Mouse (Mus musculus) spleen, postnatal 10 days (tissue): ENCODE data around the gene Rnf220.

Experiments
- DNase-seq, 2 experiments: peaks; one replicate each; pipeline ENCODE4 v3.0.0; 2021 to 2022; ENCODE audit warnings: low spot score in 2 of 2

The Rnf220 gene

DNA sequence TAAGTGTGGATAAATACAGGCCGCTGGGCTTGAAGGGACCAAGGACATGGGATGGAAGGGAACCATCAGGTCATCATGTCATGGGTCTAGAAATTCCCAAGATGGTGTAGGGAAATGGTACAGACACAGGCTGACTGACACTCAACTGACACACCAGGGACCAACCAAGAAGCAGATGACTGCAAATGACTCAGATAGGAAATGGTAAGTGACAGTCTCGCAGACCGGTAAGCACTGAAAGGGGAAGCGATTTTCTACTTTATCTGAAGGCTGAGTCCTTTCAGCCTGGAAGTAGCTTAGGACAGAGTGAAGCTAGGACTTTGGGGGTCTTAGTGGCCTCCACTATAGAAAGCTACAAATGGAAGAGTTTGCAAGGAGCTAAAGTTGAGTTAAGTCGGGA, 155.6 kb downstream of the Rnf220 start:
- DNase-seq, result no peak

GRCm38 (mm10) chr4:117339796-117340195, 157.1 kb downstream of the Rnf220 start:
- DNase-seq, result no peak

DNA sequence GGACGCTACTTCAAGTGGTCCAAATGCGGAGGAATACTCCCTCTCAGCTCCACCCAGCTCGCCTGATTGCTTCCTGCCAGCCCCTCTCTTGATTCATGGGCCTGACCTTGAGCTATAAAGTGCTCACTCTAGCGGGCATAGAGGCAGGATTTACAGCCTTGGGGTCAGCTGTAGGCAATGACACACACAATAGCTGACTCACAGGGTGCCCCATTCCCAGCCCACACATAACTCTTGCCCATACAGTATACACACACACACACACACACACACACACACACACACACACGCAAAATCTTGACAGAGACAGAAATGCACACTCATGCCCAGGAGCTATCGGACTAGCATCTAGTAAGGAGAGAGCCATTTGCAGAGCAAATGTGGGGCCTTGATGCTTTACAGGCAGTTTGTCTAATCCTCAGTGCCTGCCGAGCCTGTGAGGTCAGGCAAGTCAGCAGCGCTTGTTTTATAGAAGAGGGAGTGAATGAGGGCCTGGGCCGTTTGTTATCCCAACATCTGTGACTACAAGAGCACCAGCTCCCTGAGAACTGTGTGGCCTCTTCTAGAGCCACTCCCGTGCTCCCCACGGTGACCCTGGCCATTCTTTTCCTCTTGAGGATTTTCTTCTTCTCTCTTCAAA, 165.9 kb downstream of the Rnf220 start:
- DNase-seq, result no peak

GRCm38 (mm10) chr4:117330132-117330531, 166.7 kb downstream of the Rnf220 start:
- DNase-seq, result no peak

DNA sequence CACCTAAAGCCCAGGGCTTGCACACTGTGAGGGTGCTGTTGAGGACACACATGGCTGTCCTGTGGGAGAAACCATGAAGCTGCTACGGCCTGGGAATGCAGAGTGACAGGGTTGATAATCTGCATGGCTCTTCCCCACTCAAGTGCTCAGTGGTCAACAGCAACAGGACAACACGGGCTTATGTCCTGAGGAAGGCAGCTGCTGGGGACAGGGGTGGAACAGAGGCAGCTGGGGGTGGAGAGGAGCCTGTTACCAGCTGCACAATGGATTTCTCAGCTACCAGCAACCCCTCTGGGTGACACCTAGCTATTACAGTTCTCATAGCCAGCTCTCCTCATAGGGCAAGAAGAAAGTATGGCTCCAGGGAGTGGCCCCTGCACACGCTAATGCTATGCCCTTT, 169.9 kb downstream of the Rnf220 start:
- no peak for DNase-seq

- no peak for DNase-seq
Measured at GRCm38 (mm10) chr4:117325076-117325475, 171.8 kb downstream of the Rnf220 start.

GRCm38 (mm10) chr4:117323515-117324344, 173.1 kb downstream of the Rnf220 start:
- peak; percentile 35 to 70 for DNase-seq

GRCm38 (mm10) chr4:117321011-117321410, 175.8 kb downstream of the Rnf220 start:
- no peak for DNase-seq

DNA sequence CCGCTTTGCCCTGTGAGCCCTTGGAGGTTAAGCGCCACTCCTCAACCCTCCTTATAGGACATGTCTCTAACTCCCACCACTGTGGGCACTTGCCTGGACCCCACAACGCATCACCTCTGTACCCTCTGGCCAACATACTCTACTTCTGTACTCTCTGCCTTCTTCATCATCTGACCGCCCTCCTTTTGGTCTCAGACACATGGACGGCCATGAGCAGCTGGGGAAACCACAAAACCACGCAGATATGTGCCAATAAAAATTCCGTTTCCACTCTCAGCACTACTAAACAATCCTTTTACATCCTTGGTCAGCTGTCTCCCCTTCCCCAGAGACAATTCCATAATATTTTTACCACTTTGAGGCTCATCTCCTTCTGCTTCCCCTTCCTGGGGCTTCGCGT, 178.3 kb downstream of the Rnf220 start:
- DNase-seq, result no peak

GRCm38 (mm10) chr4:117317701-117318190, 179.1 kb downstream of the Rnf220 start:
- no peak for DNase-seq

- no peak for DNase-seq
Measured at GRCm38 (mm10) chr4:117316800-117317199, 180.1 kb downstream of the Rnf220 start.

DNA sequence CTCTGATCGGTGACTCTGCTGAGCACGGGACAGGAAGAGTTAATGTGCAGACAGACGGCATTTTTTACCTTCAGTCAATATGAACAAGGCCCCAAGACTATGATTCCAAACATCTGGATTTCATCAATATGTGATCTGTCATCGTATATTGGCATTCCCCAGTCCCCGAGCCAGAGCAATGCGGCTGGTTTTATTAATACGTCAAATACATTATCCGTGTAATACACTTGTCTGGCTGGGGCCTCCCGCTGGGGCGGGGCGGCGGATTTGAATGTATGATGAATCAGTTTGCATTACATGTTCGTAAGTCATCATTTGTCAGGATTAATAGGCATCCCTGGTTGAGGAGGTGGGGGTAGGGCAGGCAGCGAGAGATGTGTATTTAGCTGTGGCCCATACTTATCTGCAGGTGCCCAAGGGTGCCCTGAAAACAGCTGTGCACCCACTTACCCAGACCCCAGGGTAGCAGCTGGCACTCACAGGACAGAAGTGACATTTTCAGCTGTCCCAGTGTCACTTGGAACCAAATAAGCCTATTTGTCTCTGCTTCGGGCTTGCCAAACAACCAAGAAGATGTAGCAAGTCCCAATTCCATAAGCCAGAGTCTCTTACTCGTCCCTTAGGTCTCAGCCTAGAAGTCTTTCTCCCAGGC, 181.9 kb downstream of the Rnf220 start:
- no peak for DNase-seq

- DNase-seq, result peak; percentile 40 to 69
Measured at GRCm38 (mm10) chr4:117313085-117313424, 183.8 kb downstream of the Rnf220 start.

DNA sequence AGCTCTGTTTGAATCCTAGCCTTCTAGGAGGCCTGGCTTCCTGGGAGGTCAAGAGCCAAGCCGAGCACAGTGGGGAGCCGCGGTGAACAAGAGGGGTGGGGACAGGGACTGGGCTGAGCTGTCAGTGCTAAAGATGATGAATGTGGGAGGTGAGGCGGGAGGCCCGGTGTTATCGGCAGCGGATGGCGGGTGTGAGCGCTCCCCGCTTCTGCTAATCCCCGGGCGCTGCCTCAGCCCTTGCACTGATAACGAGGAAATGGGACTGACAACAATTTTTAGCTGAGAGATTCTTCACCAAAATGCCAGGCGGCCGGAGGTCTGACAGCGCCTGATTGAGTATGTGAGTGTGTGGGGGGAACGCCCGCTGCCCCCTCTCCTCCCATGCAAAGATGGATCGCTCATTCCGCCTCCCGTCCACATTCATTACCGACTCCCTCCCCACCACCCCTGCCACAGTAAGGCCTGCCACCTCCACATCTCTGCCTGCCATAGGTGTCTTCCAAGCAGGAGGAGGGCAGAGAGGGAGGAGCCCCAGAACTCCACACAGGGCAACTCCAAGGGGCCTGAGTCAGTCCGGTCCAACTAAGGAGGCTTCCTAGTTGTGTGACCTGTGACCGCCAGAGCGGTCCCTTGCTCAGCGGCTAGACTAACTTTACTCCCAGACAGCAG, 184.3 kb downstream of the Rnf220 start:
- peak; percentile 62 to 75 for DNase-seq

DNA sequence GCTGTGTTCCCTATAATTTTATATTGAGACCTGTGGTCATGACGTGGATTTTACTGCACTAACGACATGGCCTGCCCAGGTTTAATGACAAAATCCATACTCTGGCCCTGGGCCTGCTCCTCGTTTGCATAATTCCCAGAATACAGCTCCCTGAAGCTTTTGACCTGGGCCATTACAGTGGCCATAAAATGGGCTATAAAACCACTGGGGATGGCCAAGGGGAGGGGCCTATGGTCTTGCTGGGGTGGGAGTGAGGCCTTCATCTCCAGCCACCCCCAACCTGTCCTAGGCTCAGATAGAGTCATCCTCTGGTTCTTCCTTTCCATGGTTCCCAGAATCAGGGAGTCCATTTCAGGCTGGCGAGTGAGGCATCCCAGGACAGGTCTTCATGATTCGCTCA, 185.0 kb downstream of the Rnf220 start:
- DNase-seq, result peak in 1 of 2 experiments; percentile 21

DNA sequence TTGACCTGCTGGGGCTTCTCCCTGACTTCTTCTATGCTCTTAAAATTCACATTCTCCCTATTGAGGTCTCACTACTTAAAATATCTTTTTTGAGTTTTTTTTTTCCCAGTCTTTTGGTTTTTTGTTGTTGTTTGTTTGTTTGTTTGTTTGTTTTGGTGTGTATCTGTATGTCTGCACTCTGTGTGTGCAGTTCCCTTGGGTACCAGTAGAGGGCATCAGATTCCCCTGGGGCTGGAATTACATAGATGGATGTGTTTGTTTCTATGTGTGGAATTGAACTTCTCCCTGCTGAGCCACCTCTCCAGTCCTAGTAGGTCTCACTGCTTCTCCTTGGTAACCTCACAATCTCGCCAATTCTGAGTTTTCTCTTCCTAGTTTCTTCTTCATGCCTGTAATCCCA, 187.4 kb downstream of the Rnf220 start:
- no peak for DNase-seq

DNA sequence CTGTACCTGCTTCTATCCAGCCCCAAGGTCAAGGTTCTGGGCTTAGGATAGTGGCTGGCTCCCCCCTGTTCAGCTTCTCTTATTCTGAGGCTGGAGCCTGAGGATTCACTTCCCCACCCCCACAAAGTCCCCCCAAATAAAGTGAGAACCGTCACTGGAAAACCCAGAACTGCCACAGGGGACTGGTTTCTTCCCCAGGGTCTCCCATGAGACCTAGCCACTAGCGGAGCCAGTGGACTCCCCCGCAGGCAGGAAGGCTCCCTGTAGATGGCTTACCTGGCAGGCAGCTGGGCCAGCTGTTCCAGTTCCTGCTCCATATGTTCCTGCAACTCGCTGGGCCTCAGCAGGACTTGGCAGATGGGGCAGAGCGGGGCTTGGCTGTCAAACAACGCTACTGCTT, 189.6 kb downstream of the Rnf220 start:
- no peak for DNase-seq

DNA sequence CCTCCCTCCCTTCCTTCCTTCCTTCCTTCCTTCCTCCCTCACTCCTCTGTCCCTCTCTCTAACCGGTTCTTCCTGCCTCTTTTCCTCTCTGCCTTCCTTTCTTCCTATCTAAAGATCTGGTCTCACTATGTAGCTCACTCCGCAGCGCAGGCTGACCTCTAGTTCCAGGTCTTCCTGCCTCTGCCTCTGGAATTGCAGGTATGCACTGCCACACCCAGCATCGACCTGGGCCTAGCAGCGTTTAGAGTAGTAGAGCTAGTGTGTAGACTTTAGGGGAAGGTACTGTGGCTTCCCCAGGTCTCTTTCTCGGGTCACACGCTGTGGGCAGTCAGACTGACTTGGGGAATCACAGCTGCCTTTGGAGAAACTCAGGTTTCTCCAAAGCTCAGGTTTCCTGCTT, 191.4 kb downstream of the Rnf220 start:
- no peak for DNase-seq

DNA sequence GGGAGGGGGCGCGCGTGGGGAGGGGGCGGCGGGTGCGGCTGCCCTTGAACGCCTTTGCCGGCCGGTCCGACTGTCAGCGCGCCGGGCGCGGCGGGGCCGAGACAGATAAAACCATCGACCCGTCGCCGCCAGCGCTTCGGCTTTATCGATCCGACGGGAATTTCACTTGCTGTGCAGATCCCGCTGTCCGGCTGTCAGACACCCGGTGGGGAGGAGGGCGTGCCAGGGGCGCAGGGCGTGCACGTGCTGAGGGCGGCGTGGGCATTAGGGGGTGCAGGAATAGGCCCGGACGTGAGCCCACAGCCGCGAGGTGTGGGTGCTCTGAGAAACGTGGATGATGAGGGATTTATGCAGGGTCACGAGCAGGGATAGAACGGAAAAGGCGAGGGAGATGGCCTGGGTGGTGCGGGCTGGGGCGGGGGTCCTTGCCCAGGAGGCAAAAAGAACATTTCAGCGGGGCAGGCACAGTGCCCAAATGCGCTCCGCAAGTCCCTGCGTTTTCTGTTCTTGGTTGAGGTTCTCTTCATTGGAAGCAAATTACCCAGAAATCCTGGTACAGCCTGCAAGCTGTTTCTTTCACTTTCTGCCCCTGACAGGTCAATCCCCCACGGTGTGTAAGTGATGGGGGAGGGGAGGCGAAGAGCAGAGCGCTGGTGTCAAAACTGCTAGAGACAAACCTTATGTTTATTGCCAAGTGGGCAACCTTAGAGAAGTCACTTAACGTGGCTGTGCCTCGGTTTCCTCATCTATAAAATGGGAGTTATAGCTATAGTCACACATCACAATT, 192.4 kb downstream of the Rnf220 start:
- DNase-seq, result no peak

GRCm38 (mm10) chr4:117303581-117304238, 193.1 kb downstream of the Rnf220 start:
- DNase-seq, result no peak
